Mouse (Mus musculus) lung, postnatal 10 days (tissue): ENCODE data around the gene Tbk1.

Source experiments
- DNase-seq: peaks from one replicate; pipeline ENCODE4 v3.0.0; 2021

The Tbk1 gene

GRCm38 (mm10) chr10:121533137-121533872, 53.3 kb downstream of the Tbk1 start:
- DNase-seq: peak; percentile 64

GRCm38 (mm10) chr10:121531541-121531940, 55.0 kb downstream of the Tbk1 start:
- no peak for DNase-seq

- DNase-seq: no peak
These were observed 56.1 kb downstream of the Tbk1 start for GRCm38 (mm10) chr10:121530365-121531003.

- no peak for DNase-seq
These were observed 57.3 kb downstream of the Tbk1 start for GRCm38 (mm10) chr10:121529261-121529660.

GRCm38 (mm10) chr10:121528470-121528869, 58.1 kb downstream of the Tbk1 start:
- no peak for DNase-seq

- peak; percentile 18 for DNase-seq
These were observed 59.5 kb downstream of the Tbk1 start for GRCm38 (mm10) chr10:121527114-121527513.

- DNase-seq: peak; percentile 16
These were observed 65.5 kb downstream of the Tbk1 start for GRCm38 (mm10) chr10:121520923-121521585.

- no peak for DNase-seq
These were observed 66.9 kb downstream of the Tbk1 start for GRCm38 (mm10) chr10:121519710-121520109.

GRCm38 (mm10) chr10:121516008-121516600, 70.5 kb downstream of the Tbk1 start:
- peak; percentile 92 for DNase-seq

- peak; percentile 25 for DNase-seq
These were observed 76.6 kb downstream of the Tbk1 start for GRCm38 (mm10) chr10:121509751-121510643.

- DNase-seq: peak; percentile 28
These were observed 78.6 kb downstream of the Tbk1 start for GRCm38 (mm10) chr10:121507755-121508544.

GRCm38 (mm10) chr10:121506731-121507583, 79.6 kb downstream of the Tbk1 start:
- DNase-seq: peak; percentile 80

- DNase-seq: no peak
These were observed 80.7 kb downstream of the Tbk1 start for GRCm38 (mm10) chr10:121505929-121506328.

- peak; percentile 86 for DNase-seq
These were observed 81.3 kb downstream of the Tbk1 start for GRCm38 (mm10) chr10:121504973-121505911.

GRCm38 (mm10) chr10:121501160-121501559, 85.4 kb downstream of the Tbk1 start:
- DNase-seq: peak; percentile 43

- no peak for DNase-seq
These were observed 86.6 kb downstream of the Tbk1 start for GRCm38 (mm10) chr10:121500034-121500433.

GRCm38 (mm10) chr10:121499063-121499462, 87.5 kb downstream of the Tbk1 start:
- no peak for DNase-seq

GRCm38 (mm10) chr10:121498481-121498904, 88.1 kb downstream of the Tbk1 start:
- peak; percentile 81 for DNase-seq

- DNase-seq: peak; percentile 53
These were observed 88.6 kb downstream of the Tbk1 start for GRCm38 (mm10) chr10:121497968-121498367.
